Mouse (Mus musculus) forebrain, postnatal 0 days (tissue): ENCODE measurements around the gene Rarb. TPM values are rescaled to one million over a fixed set of nuclear protein-coding genes. Genes with fewer than 3 reads are reported as not detected.

Experiments used
- ATAC-seq: fragments of 200-750 bp; cut with Nextera tagmentation; 2 replicates; pipeline ENCODE4 v1.8.0; 2017; ENCODE audit warnings: mild to moderate bottlenecking, moderate library complexity
- DNase-seq: peaks from one replicate; pipeline ENCODE4 v3.0.0-alpha.2; 2015
- H3K27ac ChIP-seq: fragments of 300-500 bp; sonication (generic); 2 replicates; pipeline ENCODE4 v1.5.1; 2014; ENCODE audit warnings: low read depth, mild to moderate bottlenecking, antibody characterized with exemption, low read length, moderate library complexity, mixed read lengths
- H3K27me3 ChIP-seq: fragments of 300-500 bp; sonication (generic); 2 replicates; pipeline ENCODE4 v1.6.1; 2014; ENCODE audit warnings: mild to moderate bottlenecking, low read length, mixed read lengths; ENCODE audit not compliant: insufficient read depth
- H3K36me3 ChIP-seq: fragments of 300-500 bp; sonication (generic); 2 replicates; pipeline ENCODE4 v1.6.1; 2014; ENCODE audit warnings: mild to moderate bottlenecking, moderate library complexity; ENCODE audit not compliant: insufficient read depth
- H3K4me1 ChIP-seq: fragments of 300-500 bp; sonication (generic); 2 replicates; pipeline ENCODE4 v1.6.1; 2014; ENCODE audit warnings: antibody characterized with exemption; ENCODE audit not compliant: insufficient read depth
- H3K4me2 ChIP-seq: fragments of 300-500 bp; sonication (generic); 2 replicates; pipeline ENCODE4 v1.6.1; 2014; ENCODE audit warnings: low read depth, mild to moderate bottlenecking, moderate library complexity
- H3K4me3 ChIP-seq: fragments of 300-500 bp; sonication (generic); 2 replicates; pipeline ENCODE4 v1.5.1; 2014; ENCODE audit warnings: low read depth, low read length, mixed read lengths
- H3K9ac ChIP-seq: fragments of 300-500 bp; sonication (generic); 2 replicates; pipeline ENCODE4 v1.6.1; 2014; ENCODE audit warnings: mild to moderate bottlenecking
- H3K9me3 ChIP-seq: fragments of 300-500 bp; sonication (generic); 2 replicates; pipeline ENCODE4 v1.6.1; 2016; ENCODE audit warnings: low read length
- CTCF ChIP-seq: sonication (generic); IDR thresholded peaks from 2 replicates; pipeline ENCODE4 v1.5.1; 2016; ENCODE audit warnings: antibody characterized with exemption, control low read depth, low read depth
- WGBS: fragments of 180-500 bp; shearing (Covaris S2); extraction: QIAGEN DNeasy Blood & Tissue Kit; methylation state at CpG from one replicate; pipeline ENCODE4 v1.1.7; 2014; 5-methylcytosine and 5-hydroxymethylcytosine counted together
- polyA plus RNA-seq: library from polyadenylated mRNA; unstranded; fragments of >200 nt; fragmentation: Nextera tagmentation; extraction: Ambion mirVana; gene quantifications from 2 replicates; pipeline ENCODE4 v1.2.1, GENCODE M21; 2015
- total RNA-seq: library from RNA; depleted of rRNA; stranded (reverse); fragments of >200 nt; gene quantifications from 2 replicates; pipeline ENCODE4 v1.2.3, GENCODE M21; 2014

Gene Rarb
- total and polyA plus RNA-seq, 2 experiments from 2014 or later = 20.6 to 34.9 TPM

DNA sequence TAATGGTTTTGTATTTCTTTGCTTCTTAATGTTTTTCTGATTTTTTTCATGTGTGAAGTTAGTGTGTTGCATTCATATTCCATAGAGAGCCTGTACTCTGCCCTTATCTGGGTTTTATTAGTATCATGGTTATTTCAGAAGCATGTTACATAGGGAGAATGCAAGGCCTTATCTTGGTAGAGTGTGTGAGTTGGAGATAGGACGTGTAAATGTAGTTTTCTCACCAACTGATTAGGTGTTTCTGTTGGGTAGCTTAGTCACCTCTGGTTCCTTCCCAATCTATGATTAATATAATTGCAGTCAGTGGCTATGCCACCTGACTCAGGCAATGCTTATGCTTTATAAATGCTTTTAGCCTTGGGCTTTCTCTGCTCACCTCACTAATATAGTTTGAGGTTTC, 434.2 kb downstream of the Rarb start:
- ATAC-seq = no peak
- TF ChIP-seq CTCF = no peak
- Histone ChIP-seq H3K9ac (no peak overlapping the region), H3K27ac (no peak overlapping the region), H3K4me1 (no peaks in the 10 kb centered on the region), H3K4me2 (no peak overlapping the region), H3K27me3 (no peaks in the 10 kb centered on the region), H3K36me3 (peaks cover 4% of the 10 kb centered on the region; the same call in 1 of the 2 replicates), H3K4me3 (no peak overlapping the region), H3K9me3 (no peaks in the 10 kb centered on the region)
- whole genome bisulfite sequencing = 90% methylated on average over 1 of the region's 1 CpGs
- DNase-seq = no peak
